In the genomic region with DNA sequence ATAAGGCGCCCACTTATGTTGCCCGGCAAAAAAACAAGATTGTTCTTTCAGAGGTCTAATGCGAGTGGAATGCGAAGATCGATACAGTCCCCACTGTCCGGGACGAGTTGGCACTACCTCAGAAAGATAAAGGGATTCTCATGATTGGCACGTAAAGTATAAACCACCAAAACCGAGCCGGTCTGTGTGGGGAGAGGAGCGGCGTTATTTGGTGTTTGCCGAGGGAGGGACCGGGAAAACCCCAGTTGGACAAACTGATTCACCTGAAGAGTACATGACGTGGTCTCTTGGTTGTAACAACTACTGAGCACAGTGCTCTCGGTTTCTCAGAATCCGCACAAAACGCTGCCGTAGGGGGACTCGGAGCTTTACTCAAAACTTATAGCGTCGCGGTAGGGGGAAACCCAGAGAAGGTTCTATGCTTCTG, we compare ENCODE assay signal across 8 mouse cellular contexts. TPM values are rescaled to one million over a fixed set of nuclear protein-coding genes. Genes with fewer than 3 reads are reported as not detected.
A peak's percentile ranks its signal among the peaks of the same experiment; 100 is the strongest.
DNase-seq lines count a peak whose midpoint lies in the region; ATAC-seq and TF ChIP-seq lines count a peak whose summit lies in the region.

No protein-coding gene starts in this region.

- 1% methylated on average over 23 of the region's 23 CpGs for WGBS in hindbrain, postnatal 0 days
- under 1% methylated on average over 23 of the region's 23 CpGs for WGBS in macrophage (ENCODE audit: missing documents)

- no peak for ATAC-seq in hindbrain, postnatal 0 days

- H3K27me3 ChIP-seq in hindbrain, postnatal 0 days (ENCODE audit: insufficient read depth, low read length), result no peaks in the 10 kb centered on the region

- TF ChIP-seq CTCF in hindbrain, postnatal 0 days (IDR thresholded peaks at IDR 0.05; ENCODE audit: low read depth), result no peak

- H3K79me2 ChIP-seq in macrophage (ENCODE audit: inconsistent target), result peaks cover 9% of the 10 kb centered on the region

- peaks cover 14% of the 10 kb centered on the region for H3K4me1 ChIP-seq in hindbrain, postnatal 0 days (ENCODE audit: insufficient read depth, low read length)

- peak; percentile 33 for DNase-seq in kidney, postnatal 10 days
- DNase-seq in kidney, adult 18-20 months, result no peak
- DNase-seq in c-Kit-positive CD71-positive TER-119-negative erythroid progenitor cells, embryonic 14.5 days (ENCODE audit: low read depth), result peak; percentile 67
- DNase-seq in hindbrain, postnatal 0 days (ENCODE audit: low spot score), result no peak
- DNase-seq in urinary bladder, postnatal 25 days (ENCODE audit: low spot score), result no peak
- DNase-seq in embryo, embryonic 10 days (ENCODE audit: low spot score), result no peak
- no peak for DNase-seq in adrenal gland, adult 18-20 months (ENCODE audit: low spot score in 2 of 2)

- H3K36me3 ChIP-seq in hindbrain, postnatal 0 days (ENCODE audit: insufficient read depth, low read length), result peaks cover 22% of the 10 kb centered on the region
- peaks cover 11% of the 10 kb centered on the region; the same call in 1 of the 2 replicates for H3K36me3 ChIP-seq in macrophage (ENCODE audit: inconsistent target)

- peak overlapping the region; percentile 59 for H3K4me2 ChIP-seq in hindbrain, postnatal 0 days (ENCODE audit: low read depth, low read length)

- peak overlapping the region; percentile 46; the same call in 1 of the 2 replicates for H3K9ac ChIP-seq in hindbrain, postnatal 0 days (replicated peaks; ENCODE audit: low read length)

- peak overlapping the region; percentile 55 for H3K4me3 ChIP-seq in hindbrain, postnatal 0 days (ENCODE audit: low read length)
- peak overlapping the region; percentile 69 for H3K4me3 ChIP-seq in macrophage (ENCODE audit: inconsistent target)

- H3K27ac ChIP-seq in hindbrain, postnatal 0 days, result peak overlapping the region; percentile 91; the same call in 1 of the 2 replicates
- H3K27ac ChIP-seq in macrophage, result peak overlapping the region; percentile 77

- no peaks in the 10 kb centered on the region for H3K9me3 ChIP-seq in hindbrain, postnatal 0 days (ENCODE audit: low read length)

RNA-seq across cellular contexts. Expression of a gene that starts 0.4 kb away (rescaled TPM):
- 37.5 and 46.1 TPM in 2 replicates for total RNA-seq in hindbrain, postnatal 0 days (2014; rRNA removed)
- polyA plus RNA-seq in hindbrain, postnatal 0 days (2015; fragmentation: Nextera tagmentation; extraction: Ambion mirVana), result 36.8 and 42.6 TPM in 2 replicates
- total RNA-seq in macrophage (2018; cell fraction: chromatin; rRNA removed), result 10 to 100 TPM in 1 of 26 experiments, 1 to 10 TPM in 25; 1.3 to 10.0 (median 5.1) TPM
- total RNA-seq in macrophage (2018; cell fraction: cytosol; rRNA removed), result 1 to 10 TPM in 3 of 26 experiments, under 1 TPM in 23; 0.09 to 1.3 (median 0.41) TPM
- 1 to 10 TPM; 1.4 to 9.8 (median 3.1) TPM for total RNA-seq in macrophage (2018; cell fraction: nucleus; rRNA removed)
- polyA plus RNA-seq in macrophage (2018), result 0.76 to 1.4 TPM (median 1.1 TPM) in 3 replicates
- total RNA-seq in adrenal gland, adult 18-20 months (2021), result 10 to 100 TPM; 54.7 to 76.5 TPM

RNA-seq across cellular contexts. Expression of a gene that starts 0.4 kb away (rescaled TPM):
- 7.6 and 11.8 TPM in 2 replicates for total RNA-seq in hindbrain, postnatal 0 days (2014; rRNA removed)
- polyA plus RNA-seq in hindbrain, postnatal 0 days (2015; fragmentation: Nextera tagmentation; extraction: Ambion mirVana), result 7.3 and 7.7 TPM in 2 replicates
- total RNA-seq in macrophage (2018; cell fraction: chromatin; rRNA removed), result 1 to 10 TPM; 1.5 to 9.9 (median 3.2) TPM
- total RNA-seq in macrophage (2018; cell fraction: cytosol; rRNA removed), result 1 to 10 TPM in 12 of 26 experiments, under 1 TPM in 14; 0.55 to 1.6 (median 0.95) TPM
- 1 to 10 TPM in 24 of 26 experiments, under 1 TPM in 2; 0.47 to 9.1 (median 2.0) TPM for total RNA-seq in macrophage (2018; cell fraction: nucleus; rRNA removed)
- 0.89 to 2.2 TPM (median 1.7 TPM) in 3 replicates for polyA plus RNA-seq in macrophage (2018)
- 10 to 100 TPM in 1 of 2 experiments, 1 to 10 TPM in 1; 9.8 to 12.8 TPM for total RNA-seq in adrenal gland, adult 18-20 months (2021)

RNA-seq across cellular contexts. Expression of a gene that starts 6.5 kb away (rescaled TPM):
- total RNA-seq in hindbrain, postnatal 0 days (2014; rRNA removed), result 418 and 469 TPM in 2 replicates
- polyA plus RNA-seq in hindbrain, postnatal 0 days (2015; fragmentation: Nextera tagmentation; extraction: Ambion mirVana), result 906 and 915 TPM in 2 replicates
- total RNA-seq in macrophage (2018; cell fraction: chromatin; rRNA removed), result 100 to 1,000 TPM in 1 of 26 experiments, 10 to 100 TPM in 24, 1 to 10 TPM in 1; 9.7 to 338 (median 26.6) TPM
- 1,000 to 10,000 TPM in 18 of 26 experiments, 100 to 1,000 TPM in 8; 835 to 2,671 (median 1,320) TPM for total RNA-seq in macrophage (2018; cell fraction: cytosol; rRNA removed)
- total RNA-seq in macrophage (2018; cell fraction: nucleus; rRNA removed), result 100 to 1,000 TPM in 25 of 26 experiments, 10 to 100 TPM in 1; 95.2 to 281 (median 157) TPM
- polyA plus RNA-seq in macrophage (2018), result 1,342 to 2,240 TPM (median 1,907 TPM) in 3 replicates
- total RNA-seq in adrenal gland, adult 18-20 months (2021), result 1,000 to 10,000 TPM; 1,582 to 1,912 TPM

RNA-seq across cellular contexts. Expression of a gene that starts 11.3 kb away (rescaled TPM):
- total RNA-seq in hindbrain, postnatal 0 days (2014; rRNA removed), result 85.6 and 96.4 TPM in 2 replicates
- polyA plus RNA-seq in hindbrain, postnatal 0 days (2015; fragmentation: Nextera tagmentation; extraction: Ambion mirVana), result 63.5 and 76.2 TPM in 2 replicates
- 10 to 100 TPM in 12 of 26 experiments, 1 to 10 TPM in 14; 3.0 to 27.1 (median 7.6) TPM for total RNA-seq in macrophage (2018; cell fraction: chromatin; rRNA removed)
- 10 to 100 TPM in 13 of 26 experiments, 1 to 10 TPM in 13; 3.8 to 19.3 (median 10.0) TPM for total RNA-seq in macrophage (2018; cell fraction: cytosol; rRNA removed)
- total RNA-seq in macrophage (2018; cell fraction: nucleus; rRNA removed), result 10 to 100 TPM in 9 of 26 experiments, 1 to 10 TPM in 15, under 1 TPM in 2; 0.62 to 23.2 (median 6.5) TPM
- 8.9 to 23.0 TPM (median 16.1 TPM) in 3 replicates for polyA plus RNA-seq in macrophage (2018)
- 10 to 100 TPM; 69.9 to 71.9 TPM for total RNA-seq in adrenal gland, adult 18-20 months (2021)

RNA-seq across cellular contexts. Expression of a gene that starts 11.5 kb away (rescaled TPM):
- total RNA-seq in hindbrain, postnatal 0 days (2014; rRNA removed), result 124 and 130 TPM in 2 replicates
- 79.5 and 88.7 TPM in 2 replicates for polyA plus RNA-seq in hindbrain, postnatal 0 days (2015; fragmentation: Nextera tagmentation; extraction: Ambion mirVana)
- 1 to 10 TPM in 2 of 26 experiments, under 1 TPM in 10, not detected in 14; 0.12 to 4.0 (median 0.38) TPM for total RNA-seq in macrophage (2018; cell fraction: chromatin; rRNA removed)
- under 1 TPM; 0.08 to 0.44 (median 0.20) TPM for total RNA-seq in macrophage (2018; cell fraction: cytosol; rRNA removed)
- 1 to 10 TPM in 1 of 26 experiments, under 1 TPM in 17, not detected in 8; 0.22 to 1.2 (median 0.33) TPM for total RNA-seq in macrophage (2018; cell fraction: nucleus; rRNA removed)
- polyA plus RNA-seq in macrophage (2018), result 0.32 to 0.47 TPM (median 0.40 TPM) in 3 replicates
- 10 to 100 TPM; 29.9 to 34.1 TPM for total RNA-seq in adrenal gland, adult 18-20 months (2021)

Comparison
In these comparisons a context has a peak if more than half of its experiments do, and no peak if none do; other contexts are left out.
1. DNase-seq: peak in kidney, postnatal 10 days (single experiment) and c-Kit-positive CD71-positive TER-119-negative erythroid progenitor cells, embryonic 14.5 days (single experiment); none in kidney, adult 18-20 months (single experiment), hindbrain, postnatal 0 days (single experiment), urinary bladder, postnatal 25 days (single experiment), embryo, embryonic 10 days (single experiment) and adrenal gland, adult 18-20 months (0 of 2).